ENCODE assay signal across 9 mouse cellular contexts in genomic region chr4:25664196-25664595, GRCm38 (mm10).
"Had no signal": no experiment of that assay in that cellular context is flagged by ENCODE, and none has a peak within 500 bp of the region (broad histone marks: within the 10 kb centered on the region; RNA-seq: fewer than 3 reads in every experiment).

No protein-coding gene starts in this region.

- ATAC-seq: liver, embryonic 12.5 days had no signal

- DNase-seq: kidney, adult 8-10 months; kidney, postnatal 25 days; lung, embryonic 14.5 days; lung, postnatal 10 days; lung, postnatal 4 days; midbrain, embryonic 14.5 days; right cerebral cortex, adult 18-20 months; right cerebral cortex, postnatal 25 days had no signal
